Mouse (Mus musculus) heart, embryonic 16.5 days (tissue): ENCODE results near the gene Dnah10. TPM values are rescaled to one million over a fixed set of nuclear protein-coding genes. Genes with fewer than 3 reads are reported as not detected.

ENCODE experiments used
- ATAC-seq: fragments of 200-750 bp; cut with Nextera tagmentation; replicated peaks from 2 replicates; pipeline ENCODE4 v1.8.0; 2017; ENCODE audit warnings: moderate number of reproducible peaks; ENCODE audit not compliant: insufficient read depth, low FRiP score; ENCODE audit errors: extremely low read depth
- H3K27ac ChIP-seq: fragments of 300-500 bp; sonication (generic); 2 replicates; pipeline ENCODE4 v1.5.1; 2014; ENCODE audit warnings: mild to moderate bottlenecking, low read length, control low read depth, moderate library complexity
- H3K27me3 ChIP-seq: fragments of 300-500 bp; sonication (generic); 2 replicates; pipeline ENCODE4 v1.6.1; 2014; ENCODE audit warnings: low read length, mixed read lengths; ENCODE audit not compliant: control insufficient read depth, insufficient read depth
- H3K36me3 ChIP-seq: fragments of 300-500 bp; sonication (generic); 2 replicates; pipeline ENCODE4 v1.6.1; 2014; ENCODE audit not compliant: control insufficient read depth, insufficient read depth
- H3K4me1 ChIP-seq: fragments of 300-500 bp; sonication (generic); 2 replicates; pipeline ENCODE4 v1.6.1; 2014; ENCODE audit warnings: low read length, mixed read lengths; ENCODE audit not compliant: control insufficient read depth, insufficient read depth
- H3K4me2 ChIP-seq: fragments of 300-500 bp; sonication (generic); 2 replicates; pipeline ENCODE4 v1.6.1; 2014; ENCODE audit warnings: low read depth, mild to moderate bottlenecking, control low read depth, low read length
- H3K4me3 ChIP-seq: fragments of 300-500 bp; sonication (generic); 2 replicates; pipeline ENCODE4 v1.5.1; 2014; ENCODE audit warnings: mild to moderate bottlenecking, control low read depth, low read length
- H3K9ac ChIP-seq: fragments of 300-500 bp; sonication (generic); 2 replicates; pipeline ENCODE4 v1.6.1; 2014; ENCODE audit warnings: low read length, control low read depth
- H3K9me3 ChIP-seq: fragments of 300-500 bp; sonication (generic); replicated peaks from 2 replicates; pipeline ENCODE4 v1.6.1; 2016; ENCODE audit warnings: low read length; ENCODE audit not compliant: control insufficient read depth
- WGBS: fragments of 180-500 bp; shearing (Covaris S2); extraction: QIAGEN DNeasy Blood & Tissue Kit; methylation state at CpG from one replicate; pipeline ENCODE4 v1.1.7; 2014; 5-methylcytosine and 5-hydroxymethylcytosine counted together
- polyA plus RNA-seq: library from polyadenylated mRNA; unstranded; fragments of >200 nt; fragmentation: Nextera tagmentation; extraction: Ambion mirVana; gene quantifications from 2 replicates; pipeline ENCODE4 v1.2.1, GENCODE M21; 2015

The Dnah10 gene
- polyA plus RNA-seq, 1 experiment from 2014 or later = 0.09 TPM

- WGBS = under 1% methylated on average over 73 of the region's 88 CpGs
- peaks cover 15% of the 10 kb centered on the region for H3K4me1 ChIP-seq
Measured at GRCm38 (mm10) chr5:124862871-124863741, 138.2 kb downstream of the Dnah10 start.

DNA sequence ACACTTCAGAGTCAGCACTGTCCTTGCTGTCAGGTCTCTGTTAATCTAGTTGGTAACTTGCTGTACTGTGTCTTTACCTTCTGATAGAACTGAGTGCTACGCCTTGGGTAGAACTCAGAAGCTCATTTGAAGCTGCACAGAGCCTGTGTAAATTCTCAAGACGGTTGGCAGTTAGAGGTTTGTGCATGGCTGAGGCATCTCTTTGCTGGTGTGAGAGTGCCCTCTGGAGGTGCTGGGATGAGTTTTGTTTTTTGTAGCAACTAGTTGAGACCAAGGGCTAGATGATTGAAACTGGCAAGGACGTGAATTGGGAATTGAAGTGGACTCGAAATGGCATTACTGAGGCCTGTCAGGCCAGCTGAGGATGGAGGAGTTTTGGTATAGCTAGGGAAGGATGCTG lies 144.1 kb downstream of the Dnah10 start:
- H3K4me2 ChIP-seq = no peak overlapping the region
- H3K9ac ChIP-seq = no peak overlapping the region
- H3K36me3 ChIP-seq = 0 out of 2 replicates have a peak, but pooled peaks cover 2% of the 10 kb centered on the region
- H3K9me3 ChIP-seq = no peaks in the 10 kb centered on the region
- peak; percentile 62 for ATAC-seq
- WGBS = 35% methylated on average over 4 of the region's 4 CpGs
- H3K27me3 ChIP-seq = no peaks in the 10 kb centered on the region
- no peak overlapping the region for H3K27ac ChIP-seq
- peaks cover 29% of the 10 kb centered on the region for H3K4me1 ChIP-seq
- H3K4me3 ChIP-seq = no peak overlapping the region

More at GRCm38 (mm10) chr5:124862871-124863741, 138.2 kb downstream of the Dnah10 start:
- Histone ChIP-seq H3K27me3 (peaks cover 26% of the 10 kb centered on the region), H3K27ac (peak overlapping the region; percentile 87), H3K4me3 (peak overlapping the region; percentile 98), H3K9me3 (no peaks in the 10 kb centered on the region), H3K4me2 (peak overlapping the region; percentile 94), H3K36me3 (no peaks in the 10 kb centered on the region), H3K9ac (peak overlapping the region; percentile 96)
- peak; percentile 49 for ATAC-seq

GRCm38 (mm10) chr5:124872033-124872432 lies 147.1 kb downstream of the Dnah10 start:
- no peak overlapping the region for H3K4me2 ChIP-seq
- 0 out of 2 replicates have a peak, but pooled peaks have one; percentile 16 for ATAC-seq
- H3K4me1 ChIP-seq = peaks cover 28% of the 10 kb centered on the region
- H3K9ac ChIP-seq = no peak overlapping the region
- no peaks in the 10 kb centered on the region for H3K27me3 ChIP-seq
- H3K27ac ChIP-seq = no peak overlapping the region
- H3K4me3 ChIP-seq = no peak overlapping the region
- 10% methylated on average over 2 of the region's 2 CpGs for WGBS
- H3K36me3 ChIP-seq = 0 out of 2 replicates have a peak, but pooled peaks cover 5% of the 10 kb centered on the region
- no peaks in the 10 kb centered on the region for H3K9me3 ChIP-seq

- H3K36me3 ChIP-seq = 0 out of 2 replicates have a peak, but pooled peaks cover 5% of the 10 kb centered on the region
- H3K4me1 ChIP-seq = peaks cover 29% of the 10 kb centered on the region
- no peaks in the 10 kb centered on the region for H3K27me3 ChIP-seq
- no peak overlapping the region for H3K4me2 ChIP-seq
- no peak overlapping the region for H3K9ac ChIP-seq
- 76% methylated on average over 3 of the region's 3 CpGs for WGBS
- peak overlapping the region; percentile 19; the same call in 1 of the 2 replicates for H3K27ac ChIP-seq
- H3K4me3 ChIP-seq = no peak overlapping the region
- no peaks in the 10 kb centered on the region for H3K9me3 ChIP-seq
- ATAC-seq = 0 out of 2 replicates have a peak, but pooled peaks have one; percentile 10
Measured at GRCm38 (mm10) chr5:124873096-124873495, 148.2 kb downstream of the Dnah10 start.

DNA sequence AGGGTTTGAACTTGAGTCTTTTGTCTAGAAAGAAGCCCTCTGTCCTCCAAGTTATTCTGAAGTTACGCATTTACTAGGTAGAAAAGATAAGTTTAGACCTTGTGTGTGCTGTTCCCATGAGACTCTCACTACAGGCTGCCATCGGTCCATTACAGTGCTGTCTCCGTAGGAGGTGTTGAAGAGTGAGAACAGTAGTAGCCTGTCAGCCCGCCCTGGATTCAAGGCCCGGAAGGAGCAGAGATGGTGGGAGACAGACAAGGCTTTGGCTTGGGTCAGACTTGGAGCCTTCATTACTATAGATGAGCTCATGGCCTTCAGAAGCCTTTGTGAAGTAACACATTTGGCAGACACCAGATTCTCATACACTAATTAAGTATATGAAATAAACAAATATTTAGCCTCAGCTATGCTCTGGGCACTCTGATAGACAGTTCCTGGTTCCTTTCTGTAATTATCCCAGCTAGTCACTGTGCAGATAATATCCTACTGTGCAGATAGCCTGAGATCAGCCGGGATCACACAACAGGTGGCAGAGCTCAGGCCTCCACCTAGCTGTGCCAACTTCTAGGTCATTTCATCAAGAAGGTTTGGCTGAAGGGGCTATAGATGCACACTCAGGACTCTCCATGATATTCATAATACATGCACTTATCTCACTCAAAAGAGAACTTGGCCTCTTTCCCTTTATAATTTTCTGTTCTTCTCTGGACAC lies 149.2 kb downstream of the Dnah10 start:
- H3K4me1 ChIP-seq = peaks cover 29% of the 10 kb centered on the region
- WGBS = 54% methylated on average over 6 of the region's 6 CpGs
- H3K27me3 ChIP-seq = no peaks in the 10 kb centered on the region
- no peak overlapping the region for H3K9ac ChIP-seq
- H3K9me3 ChIP-seq = no peaks in the 10 kb centered on the region
- no peak for ATAC-seq
- H3K4me2 ChIP-seq = no peak overlapping the region
- H3K36me3 ChIP-seq = 0 out of 2 replicates have a peak, but pooled peaks cover 5% of the 10 kb centered on the region
- H3K4me3 ChIP-seq = no peak overlapping the region
- no peak overlapping the region for H3K27ac ChIP-seq

DNA sequence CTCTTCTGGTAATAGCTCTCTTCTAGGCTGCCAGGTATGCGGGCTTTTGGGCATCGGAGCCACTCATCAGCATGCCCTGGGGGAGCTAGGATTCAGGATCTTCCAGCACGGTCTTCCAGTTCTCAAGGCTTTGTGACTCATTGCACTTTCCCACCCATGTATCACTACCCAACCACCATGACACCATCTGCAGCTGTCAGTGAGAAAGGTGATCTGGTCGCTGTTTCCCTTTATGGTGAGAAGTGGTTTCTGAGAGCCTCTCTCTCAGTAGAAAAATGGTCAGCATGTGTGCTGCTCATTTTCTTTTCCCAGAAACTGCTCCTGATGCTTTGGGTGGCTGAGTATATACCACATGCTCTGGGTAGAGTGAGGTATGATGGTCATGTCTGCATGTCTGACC lies 154.4 kb downstream of the Dnah10 start:
- no peak for ATAC-seq
- Histone ChIP-seq H3K27me3 (no peaks in the 10 kb centered on the region), H3K4me3 (no peak overlapping the region), H3K4me1 (0 out of 2 replicates have a peak, but pooled peaks cover 3% of the 10 kb centered on the region), H3K9ac (no peak overlapping the region), H3K4me2 (no peak overlapping the region), H3K36me3 (0 out of 2 replicates have a peak, but pooled peaks cover 5% of the 10 kb centered on the region), H3K27ac (no peak overlapping the region), H3K9me3 (no peaks in the 10 kb centered on the region)
- WGBS = 77% methylated on average over 4 of the region's 4 CpGs

DNA sequence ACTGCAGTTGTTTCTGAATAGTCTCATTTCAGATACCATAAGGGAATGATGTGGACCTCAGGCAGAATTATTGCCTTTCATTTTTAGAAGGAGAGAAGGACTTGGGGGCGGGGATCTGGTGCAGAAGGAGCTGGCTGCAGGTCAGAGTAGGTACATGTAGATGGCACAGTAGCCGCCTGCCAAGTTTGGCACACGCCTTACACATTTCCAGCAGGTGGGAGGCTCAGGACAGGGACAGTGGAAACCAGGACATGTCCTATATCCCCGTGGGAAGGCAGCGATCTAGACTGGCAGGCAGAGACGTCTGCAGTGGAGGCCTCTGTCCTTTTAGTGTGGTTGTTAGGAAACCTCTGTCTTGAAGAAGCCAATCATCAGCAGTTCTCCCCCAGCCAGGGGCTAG lies 154.9 kb downstream of the Dnah10 start:
- 80% methylated on average over 6 of the region's 6 CpGs for WGBS

GRCm38 (mm10) chr5:124883877-124884276 lies 159.0 kb downstream of the Dnah10 start:
- Histone ChIP-seq H3K27me3 (no peaks in the 10 kb centered on the region), H3K9me3 (no peaks in the 10 kb centered on the region), H3K4me2 (no peak overlapping the region), H3K9ac (no peak overlapping the region), H3K36me3 (peaks cover 24% of the 10 kb centered on the region), H3K4me3 (no peak overlapping the region), H3K27ac (no peak overlapping the region), H3K4me1 (no peaks in the 10 kb centered on the region)
- ATAC-seq = no peak
- WGBS = 89% methylated on average over 6 of the region's 6 CpGs

More for the DNA sequence above, 154.9 kb downstream of the Dnah10 start:
- H3K27ac ChIP-seq = no peak overlapping the region
- 0 out of 2 replicates have a peak, but pooled peaks cover 5% of the 10 kb centered on the region for H3K36me3 ChIP-seq
- H3K4me3 ChIP-seq = no peak overlapping the region
- no peaks in the 10 kb centered on the region for H3K9me3 ChIP-seq
- no peak overlapping the region for H3K4me2 ChIP-seq
- no peak for ATAC-seq
- no peaks in the 10 kb centered on the region for H3K27me3 ChIP-seq
- 0 out of 2 replicates have a peak, but pooled peaks cover 3% of the 10 kb centered on the region for H3K4me1 ChIP-seq
- H3K9ac ChIP-seq = no peak overlapping the region
